Mouse (Mus musculus) frontal cortex, postnatal 10 days (tissue): ENCODE measurements around the gene Mthfd2l.

Experiments used
- DNase-seq, 2 experiments: peaks; one replicate each; pipeline ENCODE4 v3.0.0; 2022; ENCODE audit warnings: low spot score in 2 of 2, mixed read lengths in 1 of 2

Mthfd2l gene

DNA sequence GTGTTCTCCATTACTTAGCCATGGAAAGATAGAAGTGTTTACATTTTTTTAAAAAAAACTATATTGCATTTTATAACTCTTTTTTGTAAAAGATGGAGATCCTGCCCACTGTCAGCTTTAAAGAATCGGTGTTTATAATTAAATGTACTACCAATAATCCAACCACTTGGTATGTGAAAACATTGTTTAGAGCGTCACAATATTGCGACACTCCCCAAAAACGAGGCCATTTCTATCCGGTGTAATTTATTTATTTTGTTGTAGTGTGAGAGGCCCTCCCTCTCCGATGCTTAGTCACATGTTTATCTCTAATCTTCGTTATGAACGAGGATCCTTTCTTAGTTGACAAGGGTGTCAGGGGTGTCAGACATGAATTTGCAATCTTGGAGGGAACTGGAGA is 117.5 kb downstream of the Mthfd2l start:
- no peak for DNase-seq
